In genomic region chr10:59878823-59879222, GRCm38 (mm10) we compare ENCODE assay signal across 8 mouse cellular contexts. TPM values are rescaled to one million over a fixed set of nuclear protein-coding genes. Genes with fewer than 3 reads are reported as not detected.
A peak's percentile ranks its signal among the peaks of the same experiment; 100 is the strongest.
DNase-seq lines count a peak whose midpoint lies in the region; ATAC-seq and TF ChIP-seq lines count a peak whose summit lies in the region.

No protein-coding gene starts in this region.

- peak overlapping the region; percentile 85 for H3K4me2 ChIP-seq in heart, embryonic 13.5 days
- H3K4me2 ChIP-seq in forebrain, embryonic 13.5 days = peak overlapping the region; percentile 89

- peaks cover 16% of the 10 kb centered on the region for H3K4me1 ChIP-seq in heart, embryonic 13.5 days
- H3K4me1 ChIP-seq in G1E (ENCODE audit: insufficient read depth, low read depth, low read length) = peaks cover 34% of the 10 kb centered on the region
- H3K4me1 ChIP-seq in forebrain, embryonic 13.5 days = peaks cover 15% of the 10 kb centered on the region
- peaks cover 11% of the 10 kb centered on the region; the same call in 1 of the 2 replicates for H3K4me1 ChIP-seq in small intestine, adult 2 months (ENCODE audit: control insufficient read depth, insufficient read depth, insufficient read length, low read length)

- WGBS in heart, embryonic 13.5 days = 16% methylated on average over 5 of the region's 5 CpGs
- WGBS in forebrain, embryonic 13.5 days = 24% methylated on average over 5 of the region's 5 CpGs
- 9% methylated on average over 5 of the region's 5 CpGs for WGBS in small intestine, adult 2 months

- peak overlapping the region; percentile 99 for H3K9ac ChIP-seq in heart, embryonic 13.5 days
- peak overlapping the region; percentile 95 for H3K9ac ChIP-seq in forebrain, embryonic 13.5 days

- H3K27ac ChIP-seq in heart, embryonic 13.5 days (replicated peaks) = peak overlapping the region; percentile 100
- peak overlapping the region; percentile 100; the same call in 1 of the 2 replicates for H3K27ac ChIP-seq in forebrain, embryonic 13.5 days
- H3K27ac ChIP-seq in small intestine, adult 2 months (ENCODE audit: insufficient read depth, low read depth, low read length) = peak overlapping the region; percentile 72

- H3K4me3 ChIP-seq in heart, embryonic 13.5 days = peak overlapping the region; percentile 80
- peak overlapping the region; percentile 83 for H3K4me3 ChIP-seq in G1E (ENCODE audit: low read depth, low read length)
- H3K4me3 ChIP-seq in forebrain, embryonic 13.5 days = peak overlapping the region; percentile 90
- H3K4me3 ChIP-seq in small intestine, adult 2 months (ENCODE audit: low read depth, low read length) = peak overlapping the region; percentile 87; the same call in 1 of the 2 replicates

- no peak for TF ChIP-seq POLR2A in small intestine, adult 2 months (IDR thresholded peaks at IDR 0.05; ENCODE audit: low read depth, low read length)

- peaks cover 4% of the 10 kb centered on the region; the same call in 1 of the 2 replicates for H3K36me3 ChIP-seq in heart, embryonic 13.5 days
- peaks cover 29% of the 10 kb centered on the region for H3K36me3 ChIP-seq in G1E (replicated peaks)
- H3K36me3 ChIP-seq in forebrain, embryonic 13.5 days (ENCODE audit: poor library complexity, severe bottlenecking) = peaks cover 3% of the 10 kb centered on the region; the same call in 1 of the 2 replicates
- no peaks in the 10 kb centered on the region for H3K36me3 ChIP-seq in small intestine, adult 2 months (ENCODE audit: control insufficient read depth, insufficient read depth, low read length)

- H3K9me3 ChIP-seq in heart, embryonic 13.5 days = no peaks in the 10 kb centered on the region
- H3K9me3 ChIP-seq in G1E (replicated peaks) = no peaks in the 10 kb centered on the region
- H3K9me3 ChIP-seq in forebrain, embryonic 13.5 days (replicated peaks) = no peaks in the 10 kb centered on the region

- intact Hi-C loops in heart, postnatal 36 days (cut with DNase I) = no loop called here

- DNase-seq in heart, postnatal 36 days = no peak
- DNase-seq in G1E (ENCODE audit: low spot score) (no peak), liver (peak; percentile 44)
- no peak for DNase-seq in layer of hippocampus, postnatal 14 days (ENCODE audit: low spot score in 2 of 2)
- DNase-seq in layer of hippocampus, adult 8-10 months (ENCODE audit: low spot score in 2 of 2) = no peak

- ATAC-seq in heart, embryonic 13.5 days (ENCODE audit: extremely low read depth, insufficient number of reproducible peaks, low FRiP score, low TSS enrichment) = no peak
- no peak for ATAC-seq in G1E (ENCODE audit: extremely low read depth, insufficient number of reproducible peaks, low FRiP score, poor library complexity, severe bottlenecking)
- 0 out of 2 replicates have a peak, but pooled peaks have one; percentile 1 for ATAC-seq in forebrain, embryonic 13.5 days

- TF ChIP-seq CTCF in G1E (IDR thresholded peaks at IDR 0.05; ENCODE audit: low read depth, low read length) = no peak
- no peak for TF ChIP-seq CTCF in small intestine, adult 2 months (IDR thresholded peaks at IDR 0.05; ENCODE audit: extremely low read depth, insufficient read length, insufficient replicate concordance, low read depth, low read length)

- H3K27me3 ChIP-seq in heart, embryonic 13.5 days (replicated peaks) = no peaks in the 10 kb centered on the region
- no peaks in the 10 kb centered on the region for H3K27me3 ChIP-seq in G1E (ENCODE audit: insufficient read depth, low read length)
- no peaks in the 10 kb centered on the region for H3K27me3 ChIP-seq in forebrain, embryonic 13.5 days
- no peaks in the 10 kb centered on the region for H3K27me3 ChIP-seq in small intestine, adult 2 months (ENCODE audit: control insufficient read depth, insufficient read depth, low read length)

RNA-seq across cellular contexts. Expression of gene Dnajb12, which starts 0.5 kb away (rescaled TPM):
- 22.9 and 23.7 TPM in 2 replicates for polyA plus RNA-seq in heart, embryonic 13.5 days (2015; fragmentation: Nextera tagmentation; extraction: Ambion mirVana)
- total RNA-seq in heart, postnatal 36 days (2021) = 10 to 100 TPM; 39.8 to 43.5 TPM
- total RNA-seq in G1E (2014; fragmentation: Nextera tagmentation) (18.7 and 20.5 TPM in 2 replicates), G1E (2017) (8.9 and 10.4 TPM in 2 replicates)
- polyA plus RNA-seq in G1E (2012) = 28.1 and 28.5 TPM in 2 replicates
- 16.9 and 18.4 TPM in 2 replicates for polyA plus RNA-seq in forebrain, embryonic 13.5 days (2015; fragmentation: Nextera tagmentation; extraction: Ambion mirVana)
- 43.1 and 86.2 TPM in 2 replicates for polyA plus RNA-seq in small intestine, adult 2 months (2012; rRNA removed)
- total RNA-seq in layer of hippocampus, postnatal 14 days (2021) = 10 to 100 TPM; 48.0 to 50.1 TPM
- 10 to 100 TPM; 51.1 to 55.4 (median 52.6) TPM for total RNA-seq in layer of hippocampus, adult 8-10 months (2022)
